Mouse (Mus musculus) adrenal gland, postnatal 36 days (tissue): Measurements from ENCODE around the gene Gnb5. TPM values are rescaled to one million over a fixed set of nuclear protein-coding genes. Genes with fewer than 3 reads are reported as not detected.
"Not testable (repeated sequence)": the region's sequence is repeated elsewhere in the genome, so short reads cannot be mapped to it uniquely, and the experiment has no call there.

ENCODE experiments used
- DNase-seq, 2 experiments: peaks; one replicate each; pipeline ENCODE4 v3.0.0; 2021; ENCODE audit warnings: mixed read lengths in 1 of 2
- total RNA-seq, 2 experiments: library from RNA; stranded (reverse); gene quantifications; 2 replicates each; pipeline ENCODE4 v1.2.3; 2021

Gnb5 gene
- total RNA-seq, 2 experiments from 2014 or later, result 48.8 to 52.4 TPM

DNA sequence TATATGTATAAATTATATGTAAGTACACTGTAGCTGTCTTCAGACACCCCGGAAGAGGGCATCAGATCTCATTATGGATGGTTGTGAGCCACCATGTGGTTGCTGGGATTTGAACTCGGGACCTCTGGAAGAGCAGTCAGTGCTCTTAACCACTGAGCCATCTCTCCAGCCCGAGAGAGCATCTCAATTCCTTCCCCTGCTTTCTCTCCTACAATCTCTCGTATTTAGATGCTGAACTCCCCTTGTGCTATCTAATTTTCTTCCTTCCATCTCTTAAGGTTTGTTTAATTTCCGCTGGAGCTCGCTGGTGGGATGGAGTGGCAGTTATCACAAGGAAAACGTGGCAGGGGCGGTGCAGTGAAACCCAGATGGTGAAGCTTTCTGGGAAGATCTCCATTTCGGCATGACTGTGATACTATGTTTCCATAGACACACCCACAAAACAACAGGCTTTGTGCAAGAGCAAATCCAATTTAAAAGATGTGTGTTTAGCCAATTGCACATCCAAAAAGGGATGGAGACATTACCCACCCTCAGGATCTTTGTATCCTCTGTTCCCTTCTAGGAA lies 51.1 kb downstream of the Gnb5 start:
- DNase-seq, result no peak

DNA sequence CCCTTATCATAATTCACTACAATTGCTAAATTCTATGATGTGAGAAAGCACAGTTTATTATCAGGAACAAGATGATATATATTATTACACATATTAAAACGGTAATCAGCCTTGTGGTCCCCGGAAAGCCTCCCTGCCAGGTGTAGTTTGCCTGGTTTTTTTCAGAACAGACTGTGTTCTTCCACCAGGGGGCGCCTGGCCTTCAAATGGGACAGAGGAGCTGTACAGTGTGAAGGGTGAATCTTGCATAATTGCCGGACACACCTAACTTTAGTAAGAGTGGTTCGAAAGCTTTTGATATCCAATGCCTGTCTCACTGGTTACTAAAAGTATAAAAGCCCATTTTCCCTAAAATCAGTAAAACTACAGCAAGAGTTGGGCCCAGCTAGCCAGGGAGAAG lies 55.6 kb downstream of the Gnb5 start:
- peak; percentile 83 to 90 for DNase-seq

DNA sequence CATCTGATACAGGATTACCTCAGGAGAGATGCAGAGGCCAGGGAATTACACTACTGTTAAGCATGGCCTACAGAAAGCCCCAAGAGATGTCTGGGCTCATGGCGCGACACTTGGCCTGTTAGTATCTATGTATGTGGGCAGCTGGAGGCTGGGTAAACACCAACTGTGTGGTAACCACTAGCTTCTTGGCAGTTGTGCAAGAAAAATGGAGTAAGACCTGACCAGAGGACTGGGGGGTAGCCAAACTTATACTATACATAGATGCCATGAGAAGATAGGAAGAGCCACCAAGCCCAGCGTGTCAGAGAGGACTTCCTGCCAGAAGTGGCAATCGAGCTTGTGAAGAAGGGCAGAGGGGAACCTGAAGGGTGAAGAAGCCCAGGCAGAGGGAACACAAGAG lies 56.1 kb downstream of the Gnb5 start:
- no peak for DNase-seq

DNA sequence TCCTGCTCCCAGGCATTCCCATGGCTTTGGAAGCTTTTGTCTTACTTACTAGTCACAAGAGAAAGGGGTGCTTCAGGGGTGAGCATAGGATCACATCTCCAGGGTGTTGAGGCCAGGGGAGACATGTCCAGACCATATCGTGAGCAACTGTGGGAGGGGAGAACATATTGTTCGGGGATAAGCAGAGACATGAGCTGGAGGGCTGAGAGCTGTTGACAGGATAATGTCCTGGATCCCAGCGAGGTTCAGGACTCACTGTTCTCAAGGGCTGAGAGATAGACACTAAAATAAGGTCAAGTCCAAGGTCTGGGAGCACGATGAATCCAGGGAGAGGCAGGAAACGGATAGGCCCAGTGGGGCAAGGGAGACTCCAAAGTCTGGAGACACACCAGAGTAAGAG lies 56.9 kb downstream of the Gnb5 start:
- peak; percentile 24 to 58 for DNase-seq

DNA sequence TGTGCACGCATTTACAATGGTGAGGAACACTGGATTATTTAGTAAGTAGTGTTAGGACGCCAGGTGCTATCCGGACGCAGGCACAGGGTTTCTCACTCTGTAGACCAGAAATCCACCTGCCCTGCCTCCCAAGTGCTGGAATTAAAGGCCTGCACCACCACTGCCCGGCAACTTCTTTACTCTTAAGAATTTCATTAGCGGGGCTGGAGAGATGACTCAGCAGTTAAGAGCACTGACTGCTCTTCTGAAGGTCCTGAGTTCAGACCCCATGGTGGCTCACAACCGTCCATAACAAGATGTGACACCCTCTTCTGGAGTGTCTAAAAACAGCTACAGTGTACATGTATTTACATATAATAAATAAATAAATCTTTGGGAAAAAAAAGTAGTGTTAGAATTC lies 57.6 kb downstream of the Gnb5 start:
- not testable (repeated sequence) for DNase-seq

DNA sequence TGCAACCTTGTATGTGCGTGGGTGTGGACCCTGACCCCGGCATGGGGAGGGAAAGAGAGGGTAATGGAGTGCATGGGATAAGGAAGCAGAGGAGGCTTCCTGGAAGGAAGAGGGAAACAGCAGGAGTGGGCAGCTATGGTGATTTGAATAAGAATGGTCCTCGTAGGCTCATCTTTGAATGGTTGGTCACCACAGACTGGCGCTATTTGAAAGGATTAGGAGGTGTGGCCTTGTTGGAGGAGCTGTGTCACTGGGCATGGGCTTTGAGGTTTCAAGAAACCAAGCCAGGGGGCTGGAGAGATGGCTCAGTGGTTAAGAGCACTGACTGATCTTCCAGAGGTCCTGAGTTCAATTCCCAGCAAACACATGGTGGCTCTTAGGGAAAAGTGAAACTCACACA lies 59.1 kb downstream of the Gnb5 start:
- no peak for DNase-seq

DNA sequence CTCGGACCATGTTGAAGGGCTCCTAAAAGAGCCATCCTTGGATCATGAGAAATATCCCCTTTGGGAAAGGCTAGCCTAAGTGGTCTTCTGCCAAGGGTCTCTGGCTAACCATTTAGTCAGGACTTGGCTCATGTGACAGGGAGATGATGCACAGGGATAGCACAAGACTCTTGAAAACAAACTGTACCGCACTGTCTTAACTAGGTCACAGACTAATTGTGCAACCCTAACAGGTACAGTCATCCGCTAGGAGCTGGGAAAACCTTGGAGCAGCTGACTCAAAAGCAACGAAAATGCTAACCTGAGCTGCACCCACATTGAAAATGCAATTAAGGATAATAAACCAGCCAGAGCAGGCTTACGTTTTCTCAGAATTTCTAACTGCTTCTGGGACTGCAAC lies 60.1 kb downstream of the Gnb5 start:
- DNase-seq, result peak; percentile 27 to 43

DNA sequence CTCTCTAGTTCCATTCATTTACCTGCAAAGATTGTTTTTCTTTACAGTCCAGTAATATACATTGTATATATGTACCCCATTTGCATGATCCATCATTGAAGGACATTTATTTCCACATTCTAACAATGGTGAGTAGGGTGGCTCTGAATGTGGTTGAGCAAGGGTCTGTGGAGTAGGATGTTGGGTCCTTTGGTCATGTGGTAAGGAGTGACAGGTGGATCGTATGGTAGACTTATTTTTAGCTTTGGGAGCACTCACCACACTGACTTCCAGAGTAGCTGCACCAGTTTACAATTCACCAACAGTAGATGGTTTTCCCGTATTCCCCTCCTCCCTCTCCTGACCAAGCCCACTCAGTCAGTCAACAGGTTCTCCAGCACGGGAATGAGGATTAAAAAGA lies 62.7 kb downstream of the Gnb5 start:
- DNase-seq, result no peak

DNA sequence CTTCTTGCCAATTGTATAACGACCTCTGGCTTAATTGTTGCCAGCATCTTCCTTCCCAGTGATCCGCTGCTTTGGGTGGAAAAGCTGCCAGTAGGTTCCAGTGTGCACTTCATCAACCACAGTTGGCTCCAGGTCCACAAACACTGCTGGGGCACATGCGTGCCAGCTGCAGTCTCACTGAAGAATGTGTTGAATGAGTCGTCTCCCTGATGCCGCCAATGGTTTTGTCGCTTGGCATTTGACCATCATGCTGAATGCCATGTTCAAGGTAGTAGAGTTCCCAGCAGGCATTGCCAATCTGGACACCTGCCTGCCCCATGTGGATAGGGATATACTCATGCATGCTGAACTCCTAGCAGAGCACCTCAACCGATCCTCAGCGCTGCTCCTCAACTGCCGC lies 69.5 kb downstream of the Gnb5 start:
- DNase-seq, result peak; percentile 19 to 23

DNA sequence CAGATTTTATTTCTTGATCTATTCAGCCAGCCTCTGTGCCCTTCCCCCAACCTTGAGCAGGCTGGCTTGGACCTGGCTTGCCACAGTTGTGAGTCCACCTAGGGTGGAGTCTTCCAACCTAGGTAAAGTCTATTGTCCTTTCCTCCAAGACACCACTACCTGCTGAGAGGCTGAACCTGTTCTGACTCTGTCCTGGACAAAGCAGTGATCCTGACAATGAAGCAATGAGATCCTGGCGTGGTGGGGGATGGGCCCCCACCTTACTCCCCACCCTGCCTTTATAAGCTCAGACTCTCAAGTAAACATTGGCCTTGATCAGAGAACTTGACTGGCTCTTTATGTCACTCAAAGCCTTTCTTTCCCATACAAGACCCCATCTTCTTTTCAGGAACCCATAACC lies 70.3 kb downstream of the Gnb5 start:
- no peak for DNase-seq

DNA sequence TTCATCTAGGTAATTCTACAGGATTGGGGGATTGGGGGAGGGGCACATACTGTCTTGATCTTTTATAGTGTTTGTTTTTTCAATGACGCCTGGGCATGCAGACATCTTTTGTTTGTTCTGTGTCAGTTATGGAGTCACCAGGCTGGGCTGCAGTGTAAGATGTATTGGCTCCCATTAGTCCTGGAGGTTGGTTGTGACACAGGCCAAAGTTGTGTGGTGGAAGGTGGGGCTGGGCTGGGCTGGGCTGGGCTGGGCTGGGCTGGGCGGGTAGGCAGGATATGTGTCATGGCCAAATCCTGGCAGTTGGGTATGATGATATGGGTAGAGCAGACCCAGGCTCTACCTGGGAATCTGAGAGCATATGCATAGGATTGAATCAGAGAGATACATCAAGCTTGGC lies 72.7 kb downstream of the Gnb5 start:
- no peak for DNase-seq

DNA sequence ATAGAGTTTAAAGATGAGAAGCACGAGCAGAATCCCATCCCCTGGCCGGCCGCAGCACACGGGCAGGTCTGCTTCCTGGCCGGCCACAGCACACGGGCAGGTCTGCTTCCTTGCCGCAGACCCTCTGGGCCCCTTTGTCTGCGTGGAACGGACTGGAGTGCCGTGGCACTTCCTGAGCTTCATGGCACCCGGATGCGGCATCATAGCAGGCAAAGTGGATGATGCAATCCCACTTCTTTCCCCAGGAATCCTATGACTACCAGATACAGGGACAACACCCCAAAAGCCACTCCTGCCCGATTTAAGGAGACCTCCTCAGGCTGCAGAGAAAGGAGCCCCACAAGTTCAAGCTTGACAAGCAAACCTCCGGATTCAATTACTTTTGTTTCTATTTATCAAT lies 76.7 kb downstream of the Gnb5 start:
- no peak for DNase-seq

DNA sequence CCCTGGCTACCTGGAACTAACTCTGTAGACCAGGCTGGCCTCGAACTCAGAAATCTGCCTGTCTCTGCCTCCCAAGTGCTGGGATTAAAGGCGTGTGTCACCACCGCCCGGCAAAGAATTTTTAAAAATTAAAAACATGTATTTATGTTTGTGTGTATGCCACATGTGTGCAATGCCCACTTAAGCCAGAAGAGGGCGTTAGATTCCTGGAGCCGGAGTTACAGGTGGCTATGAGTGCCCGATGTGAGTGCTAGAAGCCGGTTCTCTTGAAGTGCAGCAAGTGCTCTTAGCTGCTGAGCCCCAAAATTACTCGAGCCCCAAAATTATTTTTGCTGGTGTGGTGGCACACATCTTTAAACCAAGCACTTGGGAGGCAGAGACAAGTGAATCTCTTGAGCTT lies 77.7 kb downstream of the Gnb5 start:
- no peak for DNase-seq

DNA sequence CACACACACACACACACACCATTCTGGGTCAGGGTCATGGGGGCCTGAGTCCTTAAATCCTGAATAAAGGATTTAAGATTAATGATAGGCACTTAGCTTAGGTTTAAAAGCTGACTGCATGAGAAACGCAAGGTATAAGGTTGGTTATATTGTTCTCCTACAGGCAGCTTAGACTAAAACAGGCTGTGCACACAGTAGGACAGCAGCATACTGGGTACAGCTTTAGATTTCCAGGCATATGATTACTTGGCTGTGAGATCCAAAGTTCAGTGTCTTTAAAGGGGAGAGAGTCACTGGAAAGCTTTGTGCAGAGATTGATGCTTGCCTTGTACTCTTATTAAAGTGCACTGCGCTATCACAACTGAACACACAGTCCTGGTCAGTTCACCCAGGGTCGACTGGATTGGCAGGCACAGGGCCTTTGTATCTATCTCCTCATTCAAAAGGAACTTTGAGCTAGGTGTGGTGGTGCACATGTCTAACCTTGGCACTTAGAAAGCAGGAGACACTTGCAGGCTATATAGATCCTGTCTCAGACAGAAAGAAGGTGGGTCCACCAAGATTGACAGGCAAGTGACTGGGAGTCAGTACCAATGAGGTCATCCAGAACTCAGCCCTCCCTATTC lies 78.4 kb downstream of the Gnb5 start:
- no peak for DNase-seq

DNA sequence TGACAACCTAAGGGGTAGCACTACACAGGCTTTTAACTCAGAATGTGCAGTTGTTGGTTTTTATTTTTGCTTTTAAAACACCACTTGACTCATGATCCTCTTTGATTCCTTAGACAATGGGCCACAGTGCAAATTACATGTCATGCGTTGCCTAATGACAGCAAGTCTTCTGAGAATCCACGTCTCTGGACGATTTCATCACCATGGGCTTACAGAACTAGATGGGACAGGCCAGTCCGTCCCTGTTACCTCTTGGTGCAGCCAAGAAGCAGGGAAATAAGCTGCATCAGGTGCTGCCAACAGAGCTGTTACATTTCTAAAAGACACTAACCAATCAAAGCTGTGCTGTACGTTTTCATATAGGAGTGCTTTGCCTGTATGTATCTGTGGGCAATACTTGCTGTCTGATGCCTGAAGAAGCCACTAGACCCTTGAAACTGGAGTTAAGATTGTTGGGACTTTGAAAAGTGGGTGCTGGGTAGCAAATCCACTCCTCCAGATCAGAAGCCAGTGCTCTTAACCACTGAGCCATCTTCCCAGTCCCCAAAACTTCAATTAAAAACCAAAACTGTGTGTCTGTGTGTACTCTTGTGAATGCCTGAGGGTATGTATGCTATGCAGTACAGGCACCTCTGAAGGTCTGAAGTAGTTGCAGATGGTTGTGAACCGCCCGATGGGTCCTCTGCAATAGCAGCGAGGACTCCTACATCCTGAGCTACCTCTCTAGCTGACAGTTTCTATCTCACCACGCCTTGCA lies 79.3 kb downstream of the Gnb5 start:
- DNase-seq, result no peak

DNA sequence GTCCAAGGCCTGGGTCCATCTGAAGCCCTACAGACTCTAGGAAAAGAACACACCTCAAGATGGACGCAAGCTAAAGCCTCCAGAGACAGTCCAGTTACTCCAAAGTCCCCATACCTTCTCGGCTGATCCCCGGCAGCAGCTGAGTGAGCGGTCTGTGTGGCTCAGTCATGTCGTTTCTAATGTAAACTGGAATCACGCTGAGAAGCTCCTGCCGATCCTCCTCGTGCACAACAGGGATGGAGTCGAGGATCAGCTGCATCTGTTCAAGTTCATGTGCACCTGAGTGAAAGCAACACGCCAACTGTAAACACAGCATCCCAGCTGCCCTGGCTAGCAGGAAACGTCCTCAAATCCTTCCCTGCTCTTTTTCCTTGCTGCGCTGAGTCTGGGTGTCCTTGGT lies 87.2 kb downstream of the Gnb5 start:
- DNase-seq, result no peak

Other genes with a start within 250 kb of the Gnb5 start
- gene Myo5a, start 235.3 kb upstream of the Gnb5 start, total RNA-seq, result 10 to 100 TPM; 49.7 to 51.3 TPM
- 1 to 10 TPM; 2.1 to 2.5 TPM for gene Myo5c, start 74.3 kb upstream of the Gnb5 start, total RNA-seq
- gene Bcl2l10, start 41.5 kb downstream of the Gnb5 start, total RNA-seq, result under 1 TPM in 1 of 2 experiments, not detected in 1; 0.83 TPM
- 10 to 100 TPM; 36.2 to 49.2 TPM for gene Mapk6, start 103.7 kb downstream of the Gnb5 start, total RNA-seq
- 10 to 100 TPM; 18.6 to 29.9 TPM for gene Leo1, start 135.2 kb downstream of the Gnb5 start, total RNA-seq